Mouse (Mus musculus): ENCODE measurements at regions not wholly inside any gene's neighbourhood (a gene's known extent, or its start where the extent isn't known, plus 50 kb on each side); places are given as distances from the start of the nearest gene placed in this dataset.

DNA sequence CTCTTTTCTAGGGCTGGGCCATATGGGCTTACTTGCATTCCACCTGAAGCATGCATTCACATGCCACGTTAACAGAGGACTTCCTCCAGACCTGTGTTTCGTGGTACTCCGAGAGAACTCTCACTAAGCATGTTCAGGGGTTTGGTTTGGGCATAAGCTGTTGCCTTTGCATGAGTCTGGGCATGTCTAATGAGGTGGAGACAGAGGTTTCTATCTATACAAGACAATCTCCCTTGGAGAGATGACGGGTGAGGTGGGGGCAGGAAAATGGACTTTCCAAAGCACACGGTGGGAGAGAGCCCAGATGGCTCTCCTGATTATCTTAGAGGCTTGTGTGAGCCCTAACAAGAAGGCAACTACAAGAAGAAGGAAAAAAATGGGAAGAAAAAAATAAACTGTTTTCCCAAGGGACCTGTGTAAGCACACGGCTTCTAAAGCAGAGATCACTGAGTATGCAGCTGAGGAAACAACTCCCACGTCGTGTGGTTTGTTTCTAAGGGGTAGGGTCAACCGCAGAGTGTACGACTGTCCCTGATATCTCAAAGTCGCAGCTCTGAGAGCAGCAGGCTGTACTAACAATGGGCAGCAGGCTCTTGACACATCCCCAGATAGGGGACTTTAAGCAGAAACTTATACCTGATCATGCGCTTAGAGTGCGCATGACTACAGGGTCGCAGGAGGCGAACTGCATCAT is 50.7 kb upstream of the Intu start:
- WGBS = 52% methylated on average over 15 of the region's 15 CpGs
- no peak for ATAC-seq (replicated peaks; ENCODE audit: extremely low read depth, insufficient read depth, low FRiP score)
- no peaks in the 10 kb centered on the region for H3K27me3 ChIP-seq (ENCODE audit: control insufficient read depth, insufficient read depth, low read length)
- no peaks in the 10 kb centered on the region for H3K4me1 ChIP-seq (ENCODE audit: control insufficient read depth, insufficient read depth, low read length)
- H3K4me2 ChIP-seq (ENCODE audit: low read depth, low read length) = no peak overlapping the region
- H3K27ac ChIP-seq (ENCODE audit: low read length) = no peak overlapping the region
- no peaks in the 10 kb centered on the region for H3K9me3 ChIP-seq (replicated peaks; ENCODE audit: control insufficient read depth, low read length)
- H3K36me3 ChIP-seq (ENCODE audit: control insufficient read depth, insufficient read depth) = no peaks in the 10 kb centered on the region
- no peak overlapping the region for H3K9ac ChIP-seq (ENCODE audit: low read length)
- H3K4me3 ChIP-seq (ENCODE audit: low read length) = no peak overlapping the region
